Mouse (Mus musculus): Measurements from ENCODE around the gene Rab29. TPM values are rescaled to one million over a fixed set of nuclear protein-coding genes. Genes with fewer than 3 reads are reported as not detected.
"Not testable (repeated sequence)": the region's sequence is repeated elsewhere in the genome, so short reads cannot be mapped to it uniquely, and the experiment has no call there.

Rab29 gene
- polyA plus RNA-seq, 1 experiment from 2014 or later = 23.1 TPM

- H3K4me2 ChIP-seq (replicated peaks; ENCODE audit: low read depth, low read length) = no peak overlapping the region
- TF ChIP-seq CTCF (IDR thresholded peaks at IDR 0.05) (no peak), EP300 (IDR thresholded peaks at IDR 0.05) (no peak)
- no peaks in the 10 kb centered on the region for H3K36me3 ChIP-seq (ENCODE audit: insufficient read depth, low read length)
- no peak overlapping the region for H3K9ac ChIP-seq (replicated peaks; ENCODE audit: low read depth)
- no peaks in the 10 kb centered on the region for H3K9me3 ChIP-seq (ENCODE audit: low read length)
- no peak for DNase-seq (ENCODE audit: low spot score)
- no peaks in the 10 kb centered on the region for H3K27me3 ChIP-seq (replicated peaks; ENCODE audit: insufficient read depth, low read length)
- no peak for ATAC-seq
- 70% methylated on average over 6 of the region's 6 CpGs for WGBS
- H3K4me3 ChIP-seq (ENCODE audit: low read depth, low read length) = no peak overlapping the region
- no peak overlapping the region for H3K27ac ChIP-seq (ENCODE audit: low read length)
- H3K4me1 ChIP-seq (ENCODE audit: insufficient read depth, low read depth, low read length) = no peaks in the 10 kb centered on the region
These were observed 23.1 kb downstream of the Rab29 start for GRCm38 (mm10) chr1:131890043-131890658.

DNA sequence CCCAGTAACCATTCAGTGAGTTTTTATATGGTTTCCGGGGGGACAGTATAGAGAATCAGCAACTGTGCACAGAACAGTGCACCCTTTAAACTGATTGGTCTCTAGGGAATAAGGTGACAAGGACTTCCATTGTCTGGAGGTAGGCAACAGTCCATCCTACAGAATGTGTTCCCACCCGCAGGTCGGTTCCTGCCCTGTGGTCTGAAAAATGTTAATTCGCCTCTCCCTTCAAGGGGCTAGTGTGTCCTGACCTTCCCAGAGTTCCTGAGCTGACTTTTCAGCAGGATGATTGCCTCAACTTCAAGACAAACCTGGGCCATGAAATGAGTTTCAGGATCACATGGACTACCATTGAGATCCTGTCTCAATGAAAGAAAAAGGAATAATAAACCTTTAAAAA is 24.4 kb downstream of the Rab29 start:
- 75% methylated on average over 4 of the region's 4 CpGs for WGBS
- ATAC-seq (no peak), DNase-seq (ENCODE audit: low spot score) (no peak)
- Histone ChIP-seq H3K9ac (replicated peaks; ENCODE audit: low read depth) (no peak overlapping the region), H3K4me3 (ENCODE audit: low read depth, low read length) (no peak overlapping the region), H3K9me3 (ENCODE audit: low read length) (no peaks in the 10 kb centered on the region), H3K4me1 (ENCODE audit: insufficient read depth, low read depth, low read length) (no peaks in the 10 kb centered on the region), H3K27me3 (replicated peaks; ENCODE audit: insufficient read depth, low read length) (no peaks in the 10 kb centered on the region), H3K36me3 (ENCODE audit: insufficient read depth, low read length) (no peaks in the 10 kb centered on the region), H3K4me2 (replicated peaks; ENCODE audit: low read depth, low read length) (no peak overlapping the region), H3K27ac (ENCODE audit: low read length) (no peak overlapping the region)
- no peak for TF ChIP-seq CTCF (IDR thresholded peaks at IDR 0.05)
- no peak for TF ChIP-seq EP300 (IDR thresholded peaks at IDR 0.05)

GRCm38 (mm10) chr1:131902679-131903078 is 35.7 kb downstream of the Rab29 start:
- TF ChIP-seq CTCF (IDR thresholded peaks at IDR 0.05) (no peak), EP300 (IDR thresholded peaks at IDR 0.05) (no peak)
- 91% methylated on average over 4 of the region's 4 CpGs for WGBS
- H3K27me3 ChIP-seq (replicated peaks; ENCODE audit: insufficient read depth, low read length) = no peaks in the 10 kb centered on the region

DNA sequence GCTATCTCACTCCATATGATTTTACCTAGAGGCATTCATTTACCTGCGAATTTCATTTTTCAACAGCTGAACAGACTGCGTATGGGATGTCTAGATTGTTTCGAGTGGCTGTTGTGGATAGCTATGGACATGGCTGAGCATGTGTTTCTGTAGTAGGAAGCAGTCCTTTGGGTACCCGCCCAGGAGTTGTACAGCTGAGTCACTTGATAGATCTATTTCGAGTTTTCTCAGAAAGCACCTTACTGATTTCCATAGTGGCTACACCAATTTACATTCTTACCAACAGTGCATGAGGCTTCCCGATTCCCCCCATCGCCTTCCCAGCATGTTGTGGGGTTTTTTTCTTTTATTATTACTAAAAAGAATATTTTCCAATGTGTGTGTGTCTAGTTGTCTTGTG is 36.2 kb downstream of the Rab29 start:
- Histone ChIP-seq H3K9ac (replicated peaks; ENCODE audit: low read depth) (no peak overlapping the region), H3K27me3 (replicated peaks; ENCODE audit: insufficient read depth, low read length) (no peaks in the 10 kb centered on the region), H3K4me2 (replicated peaks; ENCODE audit: low read depth, low read length) (no peak overlapping the region), H3K4me3 (ENCODE audit: low read depth, low read length) (no peak overlapping the region), H3K27ac (ENCODE audit: low read length) (no peak overlapping the region), H3K36me3 (ENCODE audit: insufficient read depth, low read length) (no peaks in the 10 kb centered on the region), H3K9me3 (ENCODE audit: low read length) (no peaks in the 10 kb centered on the region), H3K4me1 (ENCODE audit: insufficient read depth, low read depth, low read length) (no peaks in the 10 kb centered on the region)
- WGBS = 86% methylated on average over 7 of the region's 7 CpGs
- no peak for DNase-seq (ENCODE audit: low spot score)
- TF ChIP-seq EP300 (IDR thresholded peaks at IDR 0.05) (no peak), CTCF (IDR thresholded peaks at IDR 0.05) (no peak)
- no peak for ATAC-seq

More at GRCm38 (mm10) chr1:131902679-131903078, 35.7 kb downstream of the Rab29 start:
- Histone ChIP-seq H3K36me3 (ENCODE audit: insufficient read depth, low read length) (no peaks in the 10 kb centered on the region), H3K27ac (ENCODE audit: low read length) (no peak overlapping the region), H3K4me2 (replicated peaks; ENCODE audit: low read depth, low read length) (no peak overlapping the region), H3K4me3 (ENCODE audit: low read depth, low read length) (no peak overlapping the region), H3K9me3 (ENCODE audit: low read length) (no peaks in the 10 kb centered on the region), H3K9ac (replicated peaks; ENCODE audit: low read depth) (no peak overlapping the region), H3K4me1 (ENCODE audit: insufficient read depth, low read depth, low read length) (no peaks in the 10 kb centered on the region)
- no peak for ATAC-seq
- DNase-seq (ENCODE audit: low spot score) = no peak

- H3K27me3 ChIP-seq (replicated peaks; ENCODE audit: insufficient read depth, low read length) = no peaks in the 10 kb centered on the region
- H3K9me3 ChIP-seq (ENCODE audit: low read length) = no peaks in the 10 kb centered on the region
- H3K4me2 ChIP-seq (replicated peaks; ENCODE audit: low read depth, low read length) = no peak overlapping the region
- no peaks in the 10 kb centered on the region for H3K36me3 ChIP-seq (ENCODE audit: insufficient read depth, low read length)
- H3K9ac ChIP-seq (replicated peaks; ENCODE audit: low read depth) = no peak overlapping the region
- H3K27ac ChIP-seq (ENCODE audit: low read length) = no peak overlapping the region
- DNase-seq (ENCODE audit: low spot score) (peak; percentile 53), ATAC-seq (no peak)
- no peak overlapping the region for H3K4me3 ChIP-seq (ENCODE audit: low read depth, low read length)
- H3K4me1 ChIP-seq (ENCODE audit: insufficient read depth, low read depth, low read length) = peaks cover 4% of the 10 kb centered on the region; the same call in 1 of the 2 replicates
- WGBS = 0% methylated on average over 1 of the region's 1 CpGs
- no peak for TF ChIP-seq EP300 (IDR thresholded peaks at IDR 0.05)
- TF ChIP-seq CTCF (IDR thresholded peaks at IDR 0.05) = peak; percentile 66
These were observed 38.5 kb downstream of the Rab29 start for GRCm38 (mm10) chr1:131905497-131905896.

DNA sequence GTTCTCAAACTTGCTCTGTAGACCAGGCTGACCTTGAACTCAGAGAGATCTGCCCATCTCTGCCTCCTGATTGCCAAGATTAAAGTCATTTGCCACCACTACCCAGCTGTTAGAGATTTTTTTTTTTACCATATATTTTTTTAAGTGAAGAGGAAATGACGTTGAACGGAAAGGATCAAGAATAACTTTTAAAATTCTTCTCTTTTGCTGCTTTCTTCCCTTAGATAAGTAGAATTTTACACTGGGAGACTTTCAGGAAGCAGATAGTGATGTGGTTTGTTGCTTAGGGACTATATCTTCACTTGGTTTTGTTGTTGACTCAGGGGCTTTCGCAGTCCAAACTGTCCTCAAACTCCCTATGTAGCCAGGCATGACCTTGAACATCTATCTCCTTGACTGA is 41.4 kb downstream of the Rab29 start:
- no peaks in the 10 kb centered on the region for H3K9me3 ChIP-seq (ENCODE audit: low read length)
- no peaks in the 10 kb centered on the region for H3K27me3 ChIP-seq (replicated peaks; ENCODE audit: insufficient read depth, low read length)
- no peak overlapping the region for H3K9ac ChIP-seq (replicated peaks; ENCODE audit: low read depth)
- H3K36me3 ChIP-seq (ENCODE audit: insufficient read depth, low read length) = no peaks in the 10 kb centered on the region
- H3K4me2 ChIP-seq (replicated peaks; ENCODE audit: low read depth, low read length) = no peak overlapping the region
- WGBS = 84% methylated on average over 3 of the region's 3 CpGs
- no peak for ATAC-seq
- H3K4me3 ChIP-seq (ENCODE audit: low read depth, low read length) = no peak overlapping the region
- peaks cover 7% of the 10 kb centered on the region; the same call in 1 of the 2 replicates for H3K4me1 ChIP-seq (ENCODE audit: insufficient read depth, low read depth, low read length)
- no peak for DNase-seq (ENCODE audit: low spot score)
- no peak overlapping the region for H3K27ac ChIP-seq (ENCODE audit: low read length)
- no peak for TF ChIP-seq CTCF (IDR thresholded peaks at IDR 0.05)
- TF ChIP-seq EP300 (IDR thresholded peaks at IDR 0.05) = no peak

DNA sequence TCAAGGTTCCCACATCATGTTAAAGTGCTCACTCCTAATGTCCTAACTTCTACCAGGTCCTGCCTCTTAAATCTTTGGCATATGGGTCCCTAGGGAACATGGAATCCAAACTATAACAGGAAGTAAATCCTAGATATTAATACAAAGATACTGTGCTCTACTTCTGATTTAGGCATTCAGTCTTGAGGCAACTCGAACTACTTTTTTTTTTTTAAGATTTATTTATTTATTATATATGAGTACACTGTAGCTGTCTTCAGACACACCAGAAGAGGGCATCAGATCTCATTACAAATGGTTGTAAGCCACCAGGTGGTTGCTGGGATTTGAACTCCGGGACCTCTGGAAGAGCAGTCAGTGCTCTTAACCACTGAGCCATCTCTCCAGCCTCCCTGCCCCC is 42.2 kb downstream of the Rab29 start:
- not testable (repeated sequence) for H3K27me3 ChIP-seq (replicated peaks; ENCODE audit: insufficient read depth, low read length); H3K27ac ChIP-seq (ENCODE audit: low read length); H3K4me3 ChIP-seq (ENCODE audit: low read depth, low read length); DNase-seq (ENCODE audit: low spot score); H3K9me3 ChIP-seq (ENCODE audit: low read length); H3K36me3 ChIP-seq (ENCODE audit: insufficient read depth, low read length); H3K9ac ChIP-seq (replicated peaks; ENCODE audit: low read depth); ATAC-seq; H3K4me2 ChIP-seq (replicated peaks; ENCODE audit: low read depth, low read length); H3K4me1 ChIP-seq (ENCODE audit: insufficient read depth, low read depth, low read length)
- WGBS = 94% methylated on average over 2 of the region's 2 CpGs

All from lung, postnatal 0 days (tissue).